Mouse (Mus musculus): ENCODE data around the gene Ep300.
"Not testable (repeated sequence)": the region's sequence is repeated elsewhere in the genome, so short reads cannot be mapped to it uniquely, and the experiment has no call there.

Gene Ep300

DNA sequence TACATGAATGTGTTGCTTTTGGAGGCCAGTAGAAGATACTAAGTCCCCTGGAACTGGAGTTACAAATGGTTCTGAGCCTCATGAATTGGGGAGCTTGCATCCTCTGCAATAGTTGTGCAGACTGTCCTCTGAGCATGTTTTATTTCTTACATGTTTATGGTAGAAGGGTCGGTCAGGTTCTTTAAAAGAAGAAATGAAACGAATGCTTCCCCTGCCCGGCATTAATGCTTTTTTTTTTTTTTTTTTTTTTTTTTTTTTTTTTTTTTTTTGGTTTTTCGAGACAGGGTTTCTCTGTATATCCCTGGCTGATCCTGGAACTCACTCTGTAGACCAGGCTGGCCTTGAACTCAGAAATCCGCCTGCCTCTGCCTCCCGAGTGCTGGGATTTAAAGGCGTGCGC, 13.6 kb downstream of the Ep300 start:
- not testable (repeated sequence) for DNase-seq

DNA sequence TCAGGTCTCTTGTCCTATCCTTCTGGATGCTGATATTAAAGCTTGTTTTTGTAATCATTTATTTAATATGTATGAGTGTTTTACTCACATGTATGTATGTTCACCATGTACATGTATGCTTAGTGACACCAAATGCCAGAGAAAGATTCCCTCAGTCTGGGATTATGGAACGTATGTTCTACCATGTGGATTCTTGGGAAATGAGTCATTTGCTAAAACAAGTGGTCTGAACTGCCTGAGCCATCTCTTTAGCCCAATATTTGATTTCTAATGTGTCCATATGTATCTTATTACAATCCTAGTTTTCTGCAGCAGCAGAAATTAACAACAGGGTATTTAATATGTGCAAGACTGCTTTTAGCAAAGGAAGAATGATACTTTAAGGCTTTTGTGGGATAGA, 20.1 kb downstream of the Ep300 start:
- DNase-seq = no peak

DNA sequence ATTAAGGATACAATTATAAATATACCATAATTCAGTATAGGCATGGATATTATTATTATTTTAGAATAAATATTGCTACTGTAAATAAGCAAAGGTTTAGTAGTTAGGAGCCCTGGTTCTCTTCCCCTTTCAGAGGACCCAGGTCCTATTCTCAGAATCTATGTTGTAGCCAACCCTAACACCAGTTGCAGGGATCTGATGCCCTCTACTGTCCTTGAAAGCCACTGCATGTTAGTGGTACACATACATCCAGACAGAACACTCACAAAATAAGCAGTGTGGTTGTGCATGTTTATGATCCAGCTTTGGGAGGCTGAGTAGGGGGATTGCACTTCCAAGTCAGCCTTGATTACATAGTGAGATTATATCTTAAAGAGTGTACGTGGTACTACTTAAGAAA, 21.5 kb downstream of the Ep300 start:
- peak in 1 of 2 experiments; percentile 10 for DNase-seq

- peak; percentile 55 to 67 for DNase-seq
These were observed 64.6 kb downstream of the Ep300 start for GRCm38 (mm10) chr15:81649516-81650455.

- peak; percentile 85 to 89 for DNase-seq
These were observed 65.5 kb downstream of the Ep300 start for GRCm38 (mm10) chr15:81650636-81651035.

DNA sequence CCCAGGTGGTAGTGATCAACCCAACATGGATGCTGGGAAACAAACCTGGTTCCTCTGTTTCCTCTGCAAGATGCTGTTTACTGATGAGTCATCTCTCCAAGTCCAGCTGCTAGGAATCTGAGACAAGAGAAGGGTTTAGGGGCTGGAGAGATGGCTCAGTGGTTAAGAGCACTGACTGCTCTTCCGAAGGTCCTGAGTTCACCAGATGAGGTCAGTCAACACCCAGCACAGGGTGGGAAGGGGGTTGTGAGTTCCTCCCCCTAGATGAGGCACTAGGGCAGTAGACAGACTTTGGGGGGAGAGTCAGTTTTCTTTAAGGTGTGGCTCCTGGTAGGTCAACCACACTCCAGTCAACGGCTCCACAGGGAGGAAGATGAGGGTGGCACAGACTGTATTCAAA, 76.5 kb downstream of the Ep300 start:
- no peak for DNase-seq

DNA sequence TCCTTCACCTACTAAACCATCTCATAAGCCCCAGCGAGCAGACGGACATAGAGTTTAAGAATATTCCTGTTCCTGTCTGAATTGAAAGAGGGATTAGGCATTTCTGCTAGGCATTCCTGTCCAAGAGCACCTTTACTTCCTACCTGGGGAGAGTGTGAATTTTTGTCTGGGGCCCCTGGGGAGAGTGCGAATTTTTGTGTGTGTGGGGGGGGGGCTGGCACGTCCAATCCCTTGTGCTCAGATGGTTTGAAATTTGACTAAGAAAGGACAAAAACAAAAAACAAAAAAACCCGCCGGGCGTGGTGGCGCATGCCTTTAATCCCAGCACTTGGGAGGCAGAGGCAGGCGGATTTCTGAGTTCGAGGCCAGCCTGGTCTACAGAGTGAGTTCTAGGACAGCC, 78.1 kb downstream of the Ep300 start:
- no peak for DNase-seq

DNA sequence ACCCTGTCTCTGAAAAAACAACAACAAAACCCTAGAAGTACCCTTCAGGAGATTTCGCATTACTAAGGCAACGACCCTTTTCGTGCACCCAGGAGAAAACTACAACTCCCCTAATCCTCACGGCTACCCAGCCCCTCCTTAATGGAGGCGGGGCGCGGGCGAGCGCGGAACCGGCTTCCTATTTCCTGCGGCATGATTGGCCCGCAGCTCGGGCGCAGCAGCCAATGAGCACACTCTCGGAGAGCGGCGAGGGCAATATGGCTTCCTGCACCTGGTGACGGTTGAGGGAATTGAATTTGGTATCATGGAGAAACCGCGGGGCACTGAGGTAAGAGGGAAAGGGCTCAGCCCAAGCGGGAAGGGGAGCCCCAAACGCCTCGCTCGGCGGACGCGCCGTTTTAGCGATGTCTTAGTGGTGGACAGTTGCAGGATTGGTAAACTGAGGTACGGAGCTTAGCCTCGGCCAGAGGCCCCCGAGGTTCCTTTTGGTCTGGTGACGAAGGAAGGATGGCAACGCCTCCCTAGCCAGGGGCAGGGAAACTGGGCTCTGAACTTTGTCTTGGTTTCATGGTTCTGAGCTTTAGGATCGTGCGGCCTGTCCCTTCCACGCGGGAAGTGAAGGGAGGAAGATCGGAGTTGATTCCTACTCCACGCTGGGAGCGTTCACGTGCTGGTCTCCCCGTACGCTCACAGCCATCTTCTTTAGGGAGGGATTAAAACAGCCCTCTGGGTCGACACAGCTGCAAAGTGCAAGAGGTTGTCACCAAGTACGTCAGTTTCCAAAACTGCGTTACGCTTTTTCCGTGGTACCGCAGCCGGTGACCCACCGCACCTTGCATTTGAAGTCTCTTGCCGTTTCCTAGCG, 78.8 kb downstream of the Ep300 start, which contains the start of gene L3mbtl2:
L3mbtl2 (plus strand) TSS at position 193 of the 865 bp plus-strand sequence.
- DNase-seq = peak; percentile 92 to 94

DNA sequence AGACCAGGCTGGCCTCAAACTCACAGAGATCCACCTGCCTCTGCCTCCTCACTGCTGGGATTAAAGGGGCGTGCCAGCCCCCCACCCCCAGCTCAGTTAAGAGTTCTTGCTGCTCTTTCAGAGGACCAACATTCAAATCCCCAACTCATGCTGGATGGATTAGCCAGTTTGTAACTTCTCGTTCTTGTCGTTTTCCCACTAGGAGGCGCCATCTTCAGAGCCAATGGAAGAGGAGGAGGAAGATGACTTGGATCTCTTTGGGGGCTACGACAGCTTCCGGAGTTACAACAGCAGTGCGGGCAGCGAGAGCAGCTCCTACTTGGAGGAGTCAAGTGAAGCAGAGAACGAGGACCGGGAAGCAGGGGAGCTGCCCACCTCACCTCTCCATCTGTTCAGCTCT, 81.8 kb downstream of the Ep300 start:
- no peak for DNase-seq

- peak; percentile 50 to 59 for DNase-seq
These were observed 85.1 kb downstream of the Ep300 start for GRCm38 (mm10) chr15:81670231-81670640.

GRCm38 (mm10) chr15:81676637-81677036, 91.5 kb downstream of the Ep300 start:
- DNase-seq = no peak

- DNase-seq = no peak
These were observed 95.2 kb downstream of the Ep300 start for GRCm38 (mm10) chr15:81680301-81680805.

DNA sequence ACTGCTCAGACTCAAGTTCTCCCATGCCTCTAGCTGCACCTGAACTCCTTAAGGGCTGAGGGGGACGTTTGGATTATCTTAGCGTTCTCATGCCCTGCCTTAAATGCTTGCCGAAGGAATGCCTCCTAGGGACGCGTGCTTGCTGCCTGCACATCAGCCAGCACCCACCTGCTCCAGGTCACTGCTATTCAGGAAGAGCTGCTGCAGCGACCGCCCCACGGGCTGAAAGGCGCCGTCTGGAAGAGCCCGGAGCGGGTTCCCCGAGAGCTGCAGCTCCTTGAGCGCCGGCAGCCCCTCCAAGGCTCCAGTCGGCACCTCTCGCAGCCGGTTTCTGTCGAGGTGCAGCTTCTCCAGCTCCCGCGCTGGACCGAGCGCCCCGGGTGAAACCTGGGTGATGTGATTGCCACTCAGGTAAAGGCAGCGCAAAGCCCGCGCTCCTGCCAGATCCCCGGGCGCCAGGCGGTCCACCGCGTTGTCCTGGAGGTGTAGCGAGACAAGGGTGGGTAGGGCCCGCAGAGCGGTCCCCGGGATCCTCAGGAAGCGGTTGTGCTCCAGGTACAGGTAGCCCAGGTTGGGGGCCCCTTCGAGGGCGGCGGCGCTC, 108.3 kb downstream of the Ep300 start:
- no peak for DNase-seq

DNA sequence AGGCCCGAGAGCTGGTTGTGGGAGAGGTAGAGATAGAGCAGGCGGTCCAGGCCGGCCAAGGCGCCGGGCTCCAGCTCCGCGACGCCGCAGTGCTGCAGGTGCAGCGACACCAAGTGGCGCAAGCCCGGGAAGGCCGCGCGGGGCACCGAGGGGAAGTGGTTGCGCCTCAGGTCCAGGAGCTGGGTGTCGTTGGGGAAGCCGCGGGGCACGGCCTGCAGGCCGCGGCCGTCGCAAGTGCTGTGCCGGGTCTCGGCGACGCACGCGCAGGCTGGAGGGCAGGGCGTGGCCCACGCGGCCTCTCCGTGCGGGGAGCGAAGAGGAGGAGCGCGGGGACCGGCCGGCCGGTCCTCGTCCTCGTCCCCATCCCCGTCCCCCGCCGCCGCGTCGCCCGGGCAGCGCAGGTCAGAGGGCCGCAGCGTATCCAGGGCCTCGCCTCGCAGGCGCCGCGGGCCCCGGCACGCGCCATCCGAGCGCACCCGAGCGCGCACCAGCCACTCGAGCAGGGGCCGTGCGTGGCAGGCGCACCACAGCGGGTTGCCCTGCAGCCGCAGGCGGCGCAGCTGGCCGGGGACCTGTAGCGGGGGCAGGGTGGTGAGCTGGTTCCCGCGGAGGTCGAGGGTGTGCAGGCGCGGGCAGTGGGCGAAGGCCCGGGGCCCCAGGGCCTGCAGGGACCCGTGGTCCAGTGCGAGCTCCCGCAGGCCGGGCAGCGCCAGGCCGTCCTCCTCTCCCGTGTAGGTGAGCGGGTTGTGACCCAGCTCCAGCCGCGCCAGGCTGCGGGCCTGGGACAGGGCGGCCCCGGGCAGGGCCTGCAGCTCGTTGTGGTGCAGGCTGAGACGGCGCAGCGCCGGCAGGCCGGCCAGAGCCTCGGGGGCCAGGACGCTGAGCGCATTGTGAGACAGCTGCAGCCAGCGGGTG, 109.1 kb downstream of the Ep300 start:
- DNase-seq = peak; percentile 89 to 93

- DNase-seq = peak in 1 of 2 experiments; percentile 11
These were observed 109.7 kb downstream of the Ep300 start for GRCm38 (mm10) chr15:81694891-81695290.

- DNase-seq = peak in 1 of 2 experiments; percentile 31
These were observed 112.0 kb downstream of the Ep300 start, which contains the start of gene Chadl for GRCm38 (mm10) chr15:81697175-81697574. Gene Chadl (minus strand): TSS chr15:81697287.

- peak; percentile 49 to 56 for DNase-seq
These were observed 112.7 kb downstream of the Ep300 start for GRCm38 (mm10) chr15:81697847-81698246.

DNA sequence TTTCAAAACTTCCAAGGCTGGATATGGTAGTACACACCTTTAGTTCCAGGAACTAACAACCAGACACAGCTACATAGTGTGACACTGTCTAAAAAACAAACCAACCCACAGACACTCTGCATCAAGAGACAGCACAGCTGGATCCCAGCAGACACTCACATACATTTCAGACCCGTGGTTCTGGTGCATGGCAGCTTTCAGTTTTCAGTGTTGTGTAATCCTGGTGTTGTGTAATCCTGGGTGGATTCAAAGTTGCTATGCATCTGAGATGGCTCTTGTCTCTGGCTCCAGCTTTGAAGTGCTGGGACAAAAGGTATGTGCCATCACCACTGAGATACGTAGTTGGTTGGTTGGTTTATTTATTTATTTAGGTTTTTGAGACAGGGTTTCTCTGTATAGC, 113.4 kb downstream of the Ep300 start:
- DNase-seq = no peak

DNA sequence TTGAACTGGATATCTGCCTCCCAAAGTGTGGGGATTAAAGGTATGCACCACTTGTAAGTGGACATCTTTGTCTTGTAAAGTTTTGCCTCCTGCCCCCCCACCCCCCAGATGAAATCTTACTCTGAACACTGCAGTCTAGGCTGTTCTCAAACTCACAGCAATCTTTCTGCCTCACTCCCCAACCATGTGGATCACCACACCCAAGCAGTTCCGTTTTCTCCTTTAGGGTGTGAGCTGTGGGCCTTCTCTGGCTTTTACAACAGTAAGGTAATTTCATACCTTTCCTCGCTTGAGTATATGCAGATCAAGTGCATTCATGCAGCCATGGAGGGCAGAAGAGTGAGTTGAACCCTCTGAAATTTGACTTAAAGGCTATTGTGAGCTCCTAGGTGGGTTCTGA, 115.0 kb downstream of the Ep300 start:
- DNase-seq = no peak

DNA sequence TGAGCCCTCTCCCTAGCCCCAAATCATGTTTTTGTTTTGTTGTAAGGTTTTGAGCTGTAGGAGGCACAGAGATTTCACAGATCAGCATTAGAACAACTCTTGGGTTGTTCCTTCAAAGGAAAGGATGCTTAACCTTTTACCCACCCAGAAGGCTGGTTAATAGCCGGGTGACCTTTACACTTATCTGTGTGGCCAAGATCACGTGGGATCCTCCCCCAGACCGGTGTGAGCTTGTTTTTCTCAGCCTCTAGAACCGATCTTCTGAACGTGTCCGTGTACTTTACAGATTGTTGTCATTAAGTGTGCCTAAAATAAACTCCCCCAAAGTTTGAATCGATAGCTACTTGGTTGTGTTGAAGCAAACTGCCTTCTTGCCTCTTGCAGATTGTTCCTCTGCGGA, 115.5 kb downstream of the Ep300 start:
- no peak for DNase-seq

DNA sequence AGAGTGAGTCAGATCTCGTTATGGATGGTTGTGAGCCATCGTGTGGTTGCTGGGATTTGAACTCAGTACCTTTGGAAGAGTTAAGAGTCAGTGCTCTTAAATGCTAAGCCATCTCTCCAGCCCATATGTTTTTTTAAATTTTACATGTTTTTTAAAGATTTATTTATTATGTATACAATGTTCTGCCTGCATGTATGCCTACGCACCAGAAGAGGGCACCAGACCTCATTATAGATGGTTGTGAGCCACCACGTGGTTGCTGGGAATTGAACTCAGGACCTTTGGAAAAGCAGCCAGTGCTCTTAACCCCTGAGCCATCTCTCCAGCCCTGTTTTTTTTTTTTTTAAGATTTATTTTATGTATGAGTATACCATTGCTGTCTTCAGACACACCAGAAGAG, 116.2 kb downstream of the Ep300 start:
- DNase-seq = not testable (repeated sequence)
